Mouse (Mus musculus) adrenal gland, postnatal 10 days (tissue): ENCODE results near the gene 0610030E20Rik. TPM values are rescaled to one million over a fixed set of nuclear protein-coding genes. Genes with fewer than 3 reads are reported as not detected.

Experiments used
- DNase-seq: peaks from one replicate; pipeline ENCODE4 v3.0.0; 2021; ENCODE audit warnings: mixed read lengths
- total RNA-seq, 2 experiments: library from RNA; stranded (reverse); gene quantifications; 2 replicates each; pipeline ENCODE4 v1.2.3; 2021

0610030E20Rik gene
- total RNA-seq, 2 experiments from 2014 or later, result 26.6 to 29.5 TPM

DNA sequence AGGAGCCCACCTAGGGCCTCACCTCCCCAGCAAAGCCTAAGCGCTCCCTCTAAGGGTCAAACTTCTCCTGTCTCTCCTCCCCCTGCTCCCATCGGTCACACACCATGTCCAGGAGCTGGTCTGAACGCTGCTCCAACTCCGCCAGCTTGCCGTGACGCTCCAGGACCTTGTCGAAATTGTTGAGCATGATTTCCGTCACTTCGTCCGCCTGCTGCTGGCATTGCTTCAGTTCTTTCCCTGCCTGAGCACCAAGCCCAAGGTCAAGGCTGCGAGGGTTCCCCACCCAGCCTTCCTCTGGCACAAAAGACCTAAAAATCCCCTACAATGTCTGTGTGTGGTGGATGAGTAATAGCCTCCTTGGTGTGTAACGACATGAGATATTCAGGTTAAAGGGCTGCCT is 23.0 kb downstream of the 0610030E20Rik start:
- DNase-seq, result peak; percentile 77

DNA sequence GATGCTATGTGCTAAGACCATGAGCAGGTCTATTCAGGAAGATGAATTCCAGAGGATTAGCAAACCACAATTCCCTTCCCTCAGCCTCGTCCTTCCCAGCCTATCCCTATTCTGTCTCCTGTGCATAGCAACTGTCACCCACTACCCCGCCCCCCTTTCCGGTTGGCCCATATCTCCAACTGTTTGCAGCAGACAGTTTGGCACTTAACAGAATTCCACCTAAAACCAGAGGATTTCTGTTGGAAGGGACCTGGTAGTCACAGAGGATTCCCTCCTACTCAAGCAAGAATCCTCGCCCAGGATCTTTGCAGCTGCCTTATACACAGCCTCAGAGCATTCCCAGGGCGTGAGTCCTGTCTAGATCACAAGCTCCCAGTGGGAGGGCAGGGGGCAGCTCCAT is 24.0 kb downstream of the 0610030E20Rik start:
- peak; percentile 33 for DNase-seq

DNA sequence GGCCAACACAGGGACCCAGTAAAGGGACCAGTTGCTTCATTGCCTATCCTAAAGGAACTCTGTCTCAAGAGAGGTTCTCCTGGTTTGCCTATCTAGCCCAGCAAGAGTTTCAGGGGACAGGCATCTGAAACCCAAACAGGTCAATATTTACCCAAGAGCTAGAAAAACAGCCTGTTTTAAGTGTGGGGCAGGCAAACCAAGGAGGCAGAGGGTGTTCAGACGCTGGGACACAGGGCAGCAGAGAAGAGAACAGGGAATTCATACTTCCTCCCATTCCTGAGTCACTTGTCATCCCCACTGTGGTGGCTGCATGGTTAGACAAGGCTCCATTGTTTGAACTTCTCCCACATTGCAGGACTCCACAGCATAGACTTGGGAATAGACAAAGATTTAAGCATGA is 24.5 kb downstream of the 0610030E20Rik start:
- DNase-seq, result no peak

GRCm38 (mm10) chr6:72373184-72373583 is 26.1 kb downstream of the 0610030E20Rik start:
- DNase-seq, result no peak

DNA sequence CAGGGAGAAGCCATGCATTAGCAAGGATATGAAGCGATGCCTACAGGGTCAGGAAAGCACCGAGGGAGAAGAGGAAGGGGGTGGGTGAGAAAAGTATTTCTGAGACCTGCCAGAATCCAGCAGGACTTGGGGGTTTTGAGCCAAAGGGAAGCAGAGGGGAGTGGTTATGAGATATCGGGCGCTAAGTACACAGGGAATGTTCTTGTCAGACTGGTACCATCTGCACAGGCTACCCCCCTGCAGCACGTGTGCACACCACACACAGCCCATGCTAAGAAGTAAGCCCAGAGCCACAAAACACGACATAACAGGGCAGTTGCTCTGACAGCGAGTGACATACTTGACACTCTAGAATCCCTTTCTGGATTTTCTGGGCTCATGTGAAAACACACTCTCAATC is 27.1 kb downstream of the 0610030E20Rik start:
- DNase-seq, result no peak

DNA sequence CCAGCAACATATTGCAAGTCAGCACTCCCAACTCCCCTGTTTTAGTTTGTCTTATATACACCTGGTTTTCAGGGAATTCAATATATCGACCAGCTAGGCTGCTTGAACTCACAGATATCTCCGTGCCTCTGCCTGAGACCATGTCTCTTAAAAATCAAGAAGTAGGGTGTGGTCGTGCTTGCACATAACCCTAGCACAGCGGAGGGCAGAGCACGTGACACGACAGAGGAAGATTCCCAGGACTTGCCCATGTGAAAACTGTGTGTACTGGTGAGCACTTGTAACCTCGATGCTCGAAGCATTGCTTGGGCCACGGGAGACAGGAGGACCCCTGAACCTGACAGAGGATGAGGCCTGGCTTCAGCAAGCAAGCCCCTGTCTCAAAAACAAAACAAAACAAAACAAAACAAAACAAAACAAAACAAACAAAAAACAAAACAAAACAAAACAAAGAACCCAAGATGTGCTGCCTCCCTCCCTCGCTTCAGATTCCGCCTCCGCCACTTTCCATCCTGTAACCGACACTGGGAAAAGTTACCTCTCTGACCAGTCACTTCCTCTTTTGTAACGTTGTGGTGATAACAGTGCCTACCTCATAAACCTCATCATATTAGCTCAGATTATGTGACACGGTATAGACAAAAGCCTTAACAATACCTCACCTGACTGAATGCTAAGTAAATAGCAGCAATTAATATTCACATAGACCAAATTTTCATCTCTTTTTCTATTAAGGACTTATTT is 27.9 kb downstream of the 0610030E20Rik start:
- DNase-seq, result no peak

- DNase-seq, result no peak
Observed at GRCm38 (mm10) chr6:72378510-72379234, 31.6 kb downstream of the 0610030E20Rik start.

DNA sequence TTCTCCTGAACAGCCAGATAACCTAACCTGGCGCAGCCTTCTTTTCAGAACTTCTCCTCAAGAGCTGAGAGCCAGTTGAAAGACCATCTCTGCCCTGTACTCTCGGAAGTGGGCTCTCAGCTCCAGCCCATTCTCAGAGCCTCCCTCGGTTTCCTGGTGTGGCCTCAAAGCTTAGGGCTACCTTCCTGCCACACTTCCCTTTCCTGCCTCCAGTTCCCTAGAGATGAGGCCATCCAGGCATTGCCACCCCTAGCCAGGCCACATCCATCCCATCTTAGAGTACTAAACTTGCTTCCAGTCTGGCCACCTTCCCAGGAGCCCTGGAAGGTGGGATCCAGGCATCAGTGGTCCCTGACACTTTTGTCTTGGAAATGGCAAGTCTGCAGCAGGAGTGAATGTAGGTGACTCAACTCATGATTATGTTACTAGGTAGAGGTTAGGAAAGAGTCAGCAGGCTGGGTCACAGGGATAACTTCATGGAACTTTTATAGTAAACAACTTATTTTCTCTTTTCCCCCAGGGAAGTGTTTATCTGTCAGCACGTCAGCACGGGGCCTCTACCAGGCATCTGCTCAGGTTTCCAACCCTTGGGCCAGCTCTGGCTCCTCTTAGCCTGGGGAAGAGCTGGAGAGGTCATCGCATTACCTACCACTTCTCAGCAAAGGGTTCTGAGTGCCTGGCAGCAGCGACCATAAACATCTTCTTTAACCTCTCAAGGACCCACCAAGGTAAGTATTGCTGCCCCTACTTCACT is 32.4 kb downstream of the 0610030E20Rik start:
- no peak for DNase-seq

DNA sequence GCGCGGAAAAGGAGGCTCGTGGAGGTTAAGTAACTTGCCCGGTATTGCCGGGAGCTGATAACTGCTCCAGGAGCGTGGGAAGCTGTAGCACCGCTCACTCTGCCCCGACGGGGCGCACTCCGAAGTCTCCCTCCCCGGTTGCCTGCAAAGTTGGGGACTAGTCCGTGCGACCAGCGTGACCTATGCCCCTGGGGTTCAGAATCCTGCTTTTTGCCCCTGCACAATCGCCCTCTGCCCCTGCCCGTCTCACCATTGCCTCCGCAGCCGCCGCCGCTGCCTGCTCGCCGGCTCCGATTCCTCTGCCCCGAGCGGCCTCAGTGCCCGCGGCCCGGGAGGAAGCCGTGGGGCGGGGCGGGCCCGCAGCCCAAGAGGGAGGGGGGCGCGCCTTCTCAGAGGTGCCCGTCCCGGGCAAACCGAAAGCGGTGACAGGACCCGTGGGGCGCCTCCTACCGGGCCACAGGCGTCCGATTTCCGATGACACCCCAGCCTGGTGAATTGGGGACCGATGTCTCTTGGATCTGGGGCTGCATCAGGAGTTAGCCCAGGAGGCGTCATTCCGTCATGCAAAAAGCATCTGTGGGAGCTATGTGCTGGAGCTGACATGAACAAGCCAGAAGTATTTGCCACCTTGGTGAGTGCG is 33.1 kb downstream of the 0610030E20Rik start, which contains the start of gene Vamp5:
Gene Vamp5, minus strand, starts transcription at position 338 of the 640 bp plus-strand sequence.
- peak; percentile 91 for DNase-seq

DNA sequence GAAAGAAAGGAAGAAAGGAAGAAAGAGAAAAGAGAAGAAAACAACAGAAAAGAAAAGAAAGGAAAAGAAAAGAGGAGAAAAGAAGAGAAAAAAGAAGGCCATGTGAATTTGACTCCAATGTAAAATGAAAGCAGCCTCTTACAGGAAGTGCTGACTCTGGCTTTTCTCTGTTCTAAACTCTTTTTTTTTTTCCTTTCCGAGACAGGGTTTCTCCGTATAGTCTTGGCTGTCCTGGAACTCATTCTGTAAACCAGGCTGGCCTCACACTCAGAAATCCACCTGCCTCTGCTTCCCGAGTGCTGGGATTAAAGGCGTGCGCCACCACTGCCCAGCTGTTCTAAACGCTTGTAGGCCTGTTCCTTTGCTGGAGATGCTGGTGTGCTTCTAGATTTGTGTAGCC is 35.4 kb downstream of the 0610030E20Rik start:
- no peak for DNase-seq

GRCm38 (mm10) chr6:72383142-72383820 is 36.2 kb downstream of the 0610030E20Rik start:
- no peak for DNase-seq

GRCm38 (mm10) chr6:72383952-72384351 is 36.8 kb downstream of the 0610030E20Rik start:
- DNase-seq, result no peak

- DNase-seq, result no peak
Observed at GRCm38 (mm10) chr6:72385258-72385657, 38.1 kb downstream of the 0610030E20Rik start.

- DNase-seq, result no peak
Observed at GRCm38 (mm10) chr6:72386561-72386960, 39.4 kb downstream of the 0610030E20Rik start.

DNA sequence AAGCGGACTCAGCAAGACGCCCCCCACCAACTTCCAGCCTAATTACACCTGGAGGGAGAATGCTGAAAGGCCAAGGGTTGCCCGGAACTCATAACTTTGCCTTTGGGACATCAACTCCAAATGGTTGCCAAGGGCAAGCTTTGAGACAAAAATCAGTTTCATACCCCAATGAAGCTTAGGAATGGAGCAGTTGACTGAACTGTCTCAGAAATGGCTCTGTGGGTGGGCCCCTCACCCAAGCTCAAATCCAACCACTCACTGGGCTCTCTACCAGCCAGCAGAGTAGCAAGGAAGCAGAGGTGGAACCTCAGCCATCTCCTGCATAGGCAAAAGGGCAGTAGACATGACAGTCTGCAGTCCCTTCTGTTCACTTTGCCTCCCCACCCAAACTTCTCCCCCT is 40.7 kb downstream of the 0610030E20Rik start:
- no peak for DNase-seq

GRCm38 (mm10) chr6:72388266-72388665 is 41.1 kb downstream of the 0610030E20Rik start:
- no peak for DNase-seq

DNA sequence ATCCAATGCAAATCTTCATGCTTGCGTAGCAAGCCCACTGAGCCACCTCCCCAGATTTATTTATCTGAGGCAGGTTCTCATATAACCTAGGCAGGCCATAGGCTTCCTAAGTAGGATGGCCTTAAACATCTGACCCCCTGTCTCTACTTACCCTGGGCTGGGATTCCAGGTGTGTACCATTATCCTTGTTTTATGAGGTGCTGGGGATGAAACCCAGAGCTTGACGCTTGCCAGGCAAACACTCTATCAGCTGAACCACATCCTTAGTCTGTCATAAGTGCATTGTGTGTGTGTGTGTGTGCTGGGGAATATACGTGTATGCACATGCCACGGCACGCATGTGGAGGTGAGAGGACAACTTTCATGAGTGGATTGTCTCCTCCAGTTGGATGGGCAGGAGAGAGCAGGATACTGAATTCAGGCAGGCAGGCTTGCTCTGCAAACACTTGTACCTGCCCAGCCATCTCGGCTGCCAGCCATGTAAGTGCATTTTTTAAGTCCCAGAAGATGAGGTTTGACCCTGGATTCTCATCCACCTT is 41.7 kb downstream of the 0610030E20Rik start:
- DNase-seq, result no peak

DNA sequence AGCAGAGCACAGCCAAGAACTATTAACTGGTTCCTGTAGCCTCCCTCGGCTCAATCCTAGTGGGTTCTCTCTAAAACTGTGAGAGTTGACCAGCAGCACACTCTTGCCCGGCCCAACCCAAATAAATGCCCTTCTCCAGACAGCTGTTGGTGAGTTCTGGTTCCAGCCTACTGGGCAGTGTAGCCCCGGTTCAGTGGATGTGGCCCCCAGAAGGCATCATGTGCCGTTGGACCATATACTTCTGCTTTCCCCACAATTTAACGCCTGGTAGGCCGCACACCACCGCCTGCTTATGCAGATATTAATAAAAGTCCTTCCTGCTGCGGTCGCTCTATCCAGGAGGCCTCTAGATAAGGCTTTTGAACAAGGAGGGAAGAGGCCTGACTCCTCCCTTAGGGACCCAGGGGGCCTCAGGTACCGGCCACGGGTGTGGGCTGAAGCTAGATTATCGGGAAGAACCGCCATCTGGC is 42.4 kb downstream of the 0610030E20Rik start:
- DNase-seq, result peak; percentile 58

GRCm38 (mm10) chr6:72389941-72390771 is 43.0 kb downstream of the 0610030E20Rik start, which contains the start of gene Vamp8:
TSS of gene Vamp8 (minus strand) at chr6:72390703.
- peak; percentile 90 for DNase-seq
